In genomic region chr2:25265897-25266656, GRCm38 (mm10) we compare ENCODE assay signal across 8 mouse cellular contexts. TPM values are rescaled to one million over a fixed set of nuclear protein-coding genes. Genes with fewer than 3 reads are reported as not detected.
DNase-seq lines count a peak whose midpoint lies in the region; ATAC-seq lines count a peak whose summit lies in the region.

No protein-coding gene starts in this region.

- 68% methylated on average over 6 of the region's 6 CpGs for WGBS in embryonic facial prominence, embryonic 13.5 days
- WGBS in hindbrain, embryonic 15.5 days = 49% methylated on average over 6 of the region's 6 CpGs

- peak overlapping the region; percentile 24 for H3K4me2 ChIP-seq in embryonic facial prominence, embryonic 13.5 days
- peak overlapping the region; percentile 94 for H3K4me2 ChIP-seq in hindbrain, embryonic 15.5 days

- H3K9ac ChIP-seq in embryonic facial prominence, embryonic 13.5 days = peak overlapping the region; percentile 77
- H3K9ac ChIP-seq in hindbrain, embryonic 15.5 days = peak overlapping the region; percentile 13; the same call in 1 of the 2 replicates

- intact Hi-C loops in gastrocnemius, postnatal 14 days (cut with DNase I; ENCODE audit: low total_unique reads) = no loop called here

- peaks cover 21% of the 10 kb centered on the region for H3K27me3 ChIP-seq in embryonic facial prominence, embryonic 13.5 days
- no peaks in the 10 kb centered on the region for H3K27me3 ChIP-seq in hindbrain, embryonic 15.5 days

- no peak overlapping the region for H3K27ac ChIP-seq in embryonic facial prominence, embryonic 13.5 days
- peak overlapping the region; percentile 73 for H3K27ac ChIP-seq in hindbrain, embryonic 15.5 days (replicated peaks)

- peak; percentile 68 for DNase-seq in urinary bladder, postnatal 14 days (ENCODE audit: low spot score)
- DNase-seq in urinary bladder, postnatal 4 days (ENCODE audit: low spot score in 2 of 2) = no peak
- DNase-seq in lung, postnatal 36 days = peak; percentile 49
- DNase-seq in thymus, adult 18-20 months = no peak
- no peak for DNase-seq in gastrocnemius, postnatal 14 days
- no peak for DNase-seq in adrenal gland, postnatal 25 days

- ATAC-seq in embryonic facial prominence, embryonic 13.5 days (ENCODE audit: insufficient number of reproducible peaks, insufficient read depth, low FRiP score, low TSS enrichment, low read depth) = no peak
- no peak for ATAC-seq in hindbrain, embryonic 15.5 days (ENCODE audit: low FRiP score, low read depth)

- no peaks in the 10 kb centered on the region for H3K9me3 ChIP-seq in embryonic facial prominence, embryonic 13.5 days
- no peaks in the 10 kb centered on the region for H3K9me3 ChIP-seq in hindbrain, embryonic 15.5 days

- H3K4me1 ChIP-seq in embryonic facial prominence, embryonic 13.5 days = peaks cover 45% of the 10 kb centered on the region
- H3K4me1 ChIP-seq in hindbrain, embryonic 15.5 days (replicated peaks) = peaks cover 65% of the 10 kb centered on the region

- peaks cover 34% of the 10 kb centered on the region for H3K36me3 ChIP-seq in embryonic facial prominence, embryonic 13.5 days
- peaks cover 17% of the 10 kb centered on the region; the same call in 1 of the 2 replicates for H3K36me3 ChIP-seq in hindbrain, embryonic 15.5 days

- 0 out of 2 replicates have a peak overlapping the region, but pooled peaks have one; percentile 9 for H3K4me3 ChIP-seq in embryonic facial prominence, embryonic 13.5 days
- peak overlapping the region; percentile 10 for H3K4me3 ChIP-seq in hindbrain, embryonic 15.5 days

RNA-seq across cellular contexts. Expression of gene Tprn, which starts 3.7 kb away (rescaled TPM):
- polyA plus RNA-seq in embryonic facial prominence, embryonic 13.5 days (2015; fragmentation: Nextera tagmentation; extraction: Ambion mirVana) = 7.5 and 8.2 TPM in 2 replicates
- polyA plus RNA-seq in hindbrain, embryonic 15.5 days (2015; fragmentation: Nextera tagmentation; extraction: Ambion mirVana) = 17.1 and 21.5 TPM in 2 replicates
- 1 to 10 TPM; 2.8 to 5.0 TPM for total RNA-seq in gastrocnemius, postnatal 14 days (2021)
- total RNA-seq in adrenal gland, postnatal 25 days (2021) = 10.0 and 10.7 TPM in 2 replicates

RNA-seq across cellular contexts. Expression of gene Ssna1, which starts 6.2 kb away (rescaled TPM):
- 231 and 246 TPM in 2 replicates for polyA plus RNA-seq in embryonic facial prominence, embryonic 13.5 days (2015; fragmentation: Nextera tagmentation; extraction: Ambion mirVana)
- 171 and 183 TPM in 2 replicates for polyA plus RNA-seq in hindbrain, embryonic 15.5 days (2015; fragmentation: Nextera tagmentation; extraction: Ambion mirVana)
- total RNA-seq in gastrocnemius, postnatal 14 days (2021) = 10 to 100 TPM; 28.9 to 34.2 TPM
- 35.1 and 47.7 TPM in 2 replicates for total RNA-seq in adrenal gland, postnatal 25 days (2021)

RNA-seq across cellular contexts. Expression of gene Anapc2, which starts 6.2 kb away (rescaled TPM):
- 137 and 143 TPM in 2 replicates for polyA plus RNA-seq in embryonic facial prominence, embryonic 13.5 days (2015; fragmentation: Nextera tagmentation; extraction: Ambion mirVana)
- polyA plus RNA-seq in hindbrain, embryonic 15.5 days (2015; fragmentation: Nextera tagmentation; extraction: Ambion mirVana) = 139 and 143 TPM in 2 replicates
- 10 to 100 TPM; 29.7 to 31.0 TPM for total RNA-seq in gastrocnemius, postnatal 14 days (2021)
- 70.9 and 95.1 TPM in 2 replicates for total RNA-seq in adrenal gland, postnatal 25 days (2021)

RNA-seq across cellular contexts. Expression of gene Tmem203, which starts 10.8 kb away (rescaled TPM):
- 24.5 and 25.3 TPM in 2 replicates for polyA plus RNA-seq in embryonic facial prominence, embryonic 13.5 days (2015; fragmentation: Nextera tagmentation; extraction: Ambion mirVana)
- polyA plus RNA-seq in hindbrain, embryonic 15.5 days (2015; fragmentation: Nextera tagmentation; extraction: Ambion mirVana) = 13.4 and 13.8 TPM in 2 replicates
- 10 to 100 TPM; 13.5 to 13.6 TPM for total RNA-seq in gastrocnemius, postnatal 14 days (2021)
- total RNA-seq in adrenal gland, postnatal 25 days (2021) = 32.3 and 48.8 TPM in 2 replicates

RNA-seq across cellular contexts. Expression of gene AL732309.1, which starts 19.4 kb away (rescaled TPM):
- polyA plus RNA-seq in embryonic facial prominence, embryonic 13.5 days (2015; fragmentation: Nextera tagmentation; extraction: Ambion mirVana) = 6.9 and 7.9 TPM in 2 replicates
- 4.9 and 6.3 TPM in 2 replicates for polyA plus RNA-seq in hindbrain, embryonic 15.5 days (2015; fragmentation: Nextera tagmentation; extraction: Ambion mirVana)
- 1 to 10 TPM in 1 of 2 experiments, not detected in 1; 1.5 TPM for total RNA-seq in gastrocnemius, postnatal 14 days (2021)
- 3.5 and 8.1 TPM in 2 replicates for total RNA-seq in adrenal gland, postnatal 25 days (2021)

Comparison
In these comparisons a context has a peak if more than half of its experiments do, and no peak if none do; other contexts are left out.
1. DNase-seq: peak in urinary bladder, postnatal 14 days (single experiment) and lung, postnatal 36 days (single experiment); none in urinary bladder, postnatal 4 days (0 of 2), thymus, adult 18-20 months (0 of 2), gastrocnemius, postnatal 14 days (single experiment) and adrenal gland, postnatal 25 days (single experiment).